In the genomic region with DNA sequence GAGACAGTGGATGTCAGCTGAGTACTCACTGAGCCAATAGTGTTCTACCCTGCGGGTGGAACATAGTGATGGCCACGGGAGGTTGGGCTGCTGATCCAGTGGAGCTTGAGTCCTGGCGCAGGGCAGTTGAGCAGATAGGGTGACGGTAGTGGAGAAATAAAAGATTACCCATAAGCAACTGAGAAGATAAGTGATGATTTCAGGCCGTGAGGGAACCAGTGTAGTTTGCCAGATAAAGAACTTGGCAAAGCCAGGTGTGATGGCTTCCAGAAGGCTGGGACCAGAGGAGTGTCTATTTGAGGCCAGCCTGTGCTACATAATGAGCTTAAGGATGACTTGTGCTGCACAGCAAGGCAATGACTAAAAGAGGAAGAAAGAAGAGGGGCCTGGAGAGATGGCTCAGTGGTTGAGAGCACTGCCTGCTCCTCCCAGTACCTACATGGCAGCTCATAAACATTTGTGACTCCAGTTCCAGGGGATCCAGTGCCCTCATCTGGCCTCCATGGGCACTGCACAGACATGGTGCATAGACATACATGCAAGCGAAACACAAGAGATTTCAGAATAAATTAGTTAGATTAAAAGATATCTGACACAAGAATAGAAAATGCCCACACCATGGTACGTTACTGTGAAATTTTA, we compare ENCODE assay signal across 8 mouse cellular contexts. TPM values are rescaled to one million over a fixed set of nuclear protein-coding genes. Genes with fewer than 3 reads are reported as not detected.
A peak's percentile ranks its signal among the peaks of the same experiment; 100 is the strongest.
DNase-seq lines count a peak whose midpoint lies in the region; ATAC-seq and TF ChIP-seq lines count a peak whose summit lies in the region.

No protein-coding gene starts in this region.

- H3K4me1 ChIP-seq in midbrain, postnatal 0 days (ENCODE audit: insufficient read depth, low read length), result no peaks in the 10 kb centered on the region
- no peaks in the 10 kb centered on the region for H3K4me1 ChIP-seq in midbrain, embryonic 15.5 days

- no peak overlapping the region for H3K9ac ChIP-seq in midbrain, postnatal 0 days (replicated peaks; ENCODE audit: low read length, poor library complexity, severe bottlenecking)
- no peak overlapping the region for H3K9ac ChIP-seq in midbrain, embryonic 15.5 days

- intact Hi-C loops in heart, postnatal 36 days (cut with DNase I), result loop anchor here (1.0 to 10.0 kb wide), 2 partner anchors 52 to 312 kb away; no protein-coding TSS in a partner anchor
- intact Hi-C loops in left cerebral cortex, postnatal 14 days (cut with DNase I), result loop anchor here (5.0 kb wide), 1 partner anchor 45 kb away; a partner anchor contains a TSS

- 82% methylated on average over 7 of the region's 7 CpGs for WGBS in midbrain, postnatal 0 days
- 89% methylated on average over 7 of the region's 7 CpGs for WGBS in midbrain, embryonic 15.5 days

- no peak overlapping the region for H3K4me2 ChIP-seq in midbrain, postnatal 0 days (ENCODE audit: low read depth, low read length, poor library complexity, severe bottlenecking)
- H3K4me2 ChIP-seq in midbrain, embryonic 15.5 days, result no peak overlapping the region

- no peak overlapping the region for H3K27ac ChIP-seq in midbrain, postnatal 0 days (ENCODE audit: low read depth, low read length)
- H3K27ac ChIP-seq in midbrain, embryonic 15.5 days, result no peak overlapping the region

- DNase-seq in midbrain, postnatal 0 days (ENCODE audit: low spot score), result peak; percentile 67
- DNase-seq in R1 (ENCODE audit: low read depth, low spot score), result peak; percentile 45
- peak; percentile 79 to 82 for DNase-seq in cerebellum, postnatal 14 days
- DNase-seq in heart, postnatal 36 days, result peak; percentile 34 to 41
- peak; percentile 69 to 82 for DNase-seq in left cerebral cortex, postnatal 14 days (ENCODE audit: low spot score in 2 of 2)
- DNase-seq in naive thymus-derived CD4-positive, alpha-beta T cell, adult 2 months (ENCODE audit: low read depth), result peak; percentile 68

- H3K27me3 ChIP-seq in midbrain, postnatal 0 days (ENCODE audit: insufficient read depth, low read length), result no peaks in the 10 kb centered on the region
- no peaks in the 10 kb centered on the region for H3K27me3 ChIP-seq in midbrain, embryonic 15.5 days (replicated peaks)

- no peak overlapping the region for H3K4me3 ChIP-seq in midbrain, postnatal 0 days (ENCODE audit: low read depth, low read length)
- no peak overlapping the region for H3K4me3 ChIP-seq in midbrain, embryonic 15.5 days

- TF ChIP-seq CTCF in midbrain, postnatal 0 days (IDR thresholded peaks at IDR 0.05), result peak; percentile 80

- peaks cover 46% of the 10 kb centered on the region for H3K36me3 ChIP-seq in midbrain, postnatal 0 days (ENCODE audit: insufficient read depth, low read length)
- peaks cover 27% of the 10 kb centered on the region for H3K36me3 ChIP-seq in midbrain, embryonic 15.5 days (replicated peaks)

- no peaks in the 10 kb centered on the region for H3K9me3 ChIP-seq in midbrain, postnatal 0 days (ENCODE audit: low read length)
- no peaks in the 10 kb centered on the region for H3K9me3 ChIP-seq in midbrain, embryonic 15.5 days

- ATAC-seq in midbrain, postnatal 0 days (ENCODE audit: low FRiP score), result no peak
- ATAC-seq in midbrain, embryonic 15.5 days (replicated peaks), result no peak
- ATAC-seq in activated CD4-positive, CD25-positive, alpha-beta regulatory T cell, adult 4 months, result no peak

RNA-seq across cellular contexts. Expression of a gene that starts 46.8 kb away (rescaled TPM):
- 141 and 153 TPM in 2 replicates for total RNA-seq in midbrain, postnatal 0 days (2014; rRNA removed)
- 16.4 and 17.9 TPM in 2 replicates for polyA plus RNA-seq in midbrain, postnatal 0 days (2015; fragmentation: Nextera tagmentation; extraction: Ambion mirVana)
- polyA plus RNA-seq in midbrain, embryonic 15.5 days (2015; fragmentation: Nextera tagmentation; extraction: Ambion mirVana), result 26.5 and 27.5 TPM in 2 replicates
- 10 to 100 TPM; 21.1 to 24.4 TPM for total RNA-seq in heart, postnatal 36 days (2021)
- total RNA-seq in left cerebral cortex, postnatal 14 days (2021), result 100 to 1,000 TPM; 223 to 227 TPM
- polyA plus RNA-seq in activated CD4-positive, CD25-positive, alpha-beta regulatory T cell, adult 4 months (2017; shearing (Covaris generic)), result 1 to 10 TPM; 6.4 to 7.0 TPM
